Mouse (Mus musculus) monocyte, adult 2 months (primary cell): ENCODE data around the gene Pibf1.

Experiments
- DNase-seq, 2 experiments: peaks; one replicate each; pipeline ENCODE4 v3.0.0; 2022; ENCODE audit warnings: low spot score in 2 of 2, low read depth in 1 of 2

The Pibf1 gene

GRCm38 (mm10) chr14:99099267-99099966, at the start of gene Pibf1, which contains the start of gene Dis3:
Gene Pibf1, plus strand, starts transcription at chr14:99099424.
Gene Dis3, minus strand, starts transcription at chr14:99099770.
- peak; percentile 92 to 97 for DNase-seq

GRCm38 (mm10) chr14:99058959-99059586, 40.2 kb upstream of the Pibf1 start:
- DNase-seq: no peak

- no peak for DNase-seq
Measured at GRCm38 (mm10) chr14:99060616-99061015, 38.6 kb upstream of the Pibf1 start.

- no peak for DNase-seq
Measured at GRCm38 (mm10) chr14:99063091-99063490, 36.1 kb upstream of the Pibf1 start.

- no peak for DNase-seq
Measured at GRCm38 (mm10) chr14:99071146-99071545, 28.1 kb upstream of the Pibf1 start.

GRCm38 (mm10) chr14:99088947-99089346, 10.3 kb upstream of the Pibf1 start:
- DNase-seq: no peak

- DNase-seq: no peak
Measured at GRCm38 (mm10) chr14:99099967-99100587, 853 bp downstream of the Pibf1 start.

GRCm38 (mm10) chr14:99103050-99103449, 3.8 kb downstream of the Pibf1 start:
- DNase-seq: no peak

GRCm38 (mm10) chr14:99104542-99105123, 5.4 kb downstream of the Pibf1 start:
- no peak for DNase-seq

- no peak for DNase-seq
Measured at GRCm38 (mm10) chr14:99106671-99107070, 7.4 kb downstream of the Pibf1 start.

GRCm38 (mm10) chr14:99107631-99108187, 8.5 kb downstream of the Pibf1 start:
- no peak for DNase-seq

GRCm38 (mm10) chr14:99108762-99109161, 9.5 kb downstream of the Pibf1 start:
- no peak for DNase-seq

- no peak for DNase-seq
Measured at GRCm38 (mm10) chr14:99117576-99117975, 18.4 kb downstream of the Pibf1 start.

GRCm38 (mm10) chr14:99121584-99122339, 22.5 kb downstream of the Pibf1 start:
- DNase-seq: no peak

GRCm38 (mm10) chr14:99124076-99124475, 24.9 kb downstream of the Pibf1 start:
- no peak for DNase-seq

GRCm38 (mm10) chr14:99126713-99127112, 27.5 kb downstream of the Pibf1 start:
- no peak for DNase-seq

- no peak for DNase-seq
Measured at GRCm38 (mm10) chr14:99127509-99127908, 28.3 kb downstream of the Pibf1 start.

GRCm38 (mm10) chr14:99129050-99129449, 29.8 kb downstream of the Pibf1 start:
- no peak for DNase-seq

- no peak for DNase-seq
Measured at GRCm38 (mm10) chr14:99134048-99134447, 34.8 kb downstream of the Pibf1 start.

- no peak for DNase-seq
Measured at GRCm38 (mm10) chr14:99135761-99136160, 36.5 kb downstream of the Pibf1 start.

GRCm38 (mm10) chr14:99136297-99136696, 37.1 kb downstream of the Pibf1 start:
- no peak for DNase-seq
